In the genomic region with DNA sequence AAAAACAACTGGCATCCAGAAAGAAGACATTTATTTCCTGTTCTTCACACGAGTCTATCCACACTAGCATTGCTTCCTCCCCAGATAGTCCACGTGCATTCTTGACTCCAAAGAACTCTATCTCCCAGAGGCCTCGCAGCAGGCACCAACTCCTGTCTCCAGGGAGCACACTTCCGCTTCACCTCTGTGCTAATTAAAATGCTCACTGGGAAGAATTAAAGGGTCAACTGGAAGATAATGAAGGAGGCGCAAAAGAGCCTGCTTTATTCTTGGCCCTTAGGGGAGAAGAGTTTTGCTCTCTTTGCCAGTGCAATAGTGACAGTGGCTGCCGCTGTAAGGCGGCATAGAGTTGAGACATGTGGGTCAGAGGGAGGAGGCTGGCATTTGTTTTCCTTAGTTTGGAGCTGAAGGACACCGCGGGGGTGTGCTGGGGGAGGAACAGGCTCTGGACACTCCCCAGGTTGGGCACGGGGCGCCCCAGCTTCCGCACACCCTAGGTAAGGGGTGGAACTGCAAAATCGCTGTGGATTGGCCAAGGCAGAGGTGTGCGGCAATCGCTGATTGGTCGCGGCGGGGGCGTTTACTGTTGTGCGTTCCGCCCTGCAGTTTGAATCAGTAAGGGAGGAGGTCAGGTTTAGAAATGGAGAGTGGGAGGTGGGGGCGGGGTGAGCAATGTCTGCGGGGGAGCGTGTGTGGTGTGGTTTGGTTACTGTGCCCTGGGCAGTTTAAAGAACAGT, we compare ENCODE assay signal across 8 mouse cellular contexts. TPM values are rescaled to one million over a fixed set of nuclear protein-coding genes. Genes with fewer than 3 reads are reported as not detected.
A peak's percentile ranks its signal among the peaks of the same experiment; 100 is the strongest.
DNase-seq lines count a peak whose midpoint lies in the region; ATAC-seq and TF ChIP-seq lines count a peak whose summit lies in the region.

No protein-coding gene starts in this region.

- DNase-seq in MEL (ENCODE audit: low read depth, low spot score), result peak; percentile 98
- peak; percentile 90 to 96 for DNase-seq in cerebellum, adult 18-20 months
- peak; percentile 90 for DNase-seq in heart, postnatal 14 days
- DNase-seq in layer of hippocampus, adult 11-12 months (ENCODE audit: low spot score), result peak; percentile 90
- peak; percentile 96 for DNase-seq in liver, postnatal 0 days

- H3K9me3 ChIP-seq in MEL (replicated peaks; ENCODE audit: insufficient read depth, low read length), result no peaks in the 10 kb centered on the region
- H3K9me3 ChIP-seq in forebrain, embryonic 15.5 days, result no peaks in the 10 kb centered on the region
- H3K9me3 ChIP-seq in liver, postnatal 0 days (ENCODE audit: low read length), result no peaks in the 10 kb centered on the region
- H3K9me3 ChIP-seq in neural tube, embryonic 13.5 days, result no peaks in the 10 kb centered on the region

- TF ChIP-seq RAD21 in MEL (IDR thresholded peaks at IDR 0.05; ENCODE audit: low read depth, low read length), result no peak

- H3K27me3 ChIP-seq in MEL (ENCODE audit: control insufficient read depth in 1 of 2, insufficient read depth in 2 of 2, low read length in 2 of 2), result no peaks in the 10 kb centered on the region
- no peaks in the 10 kb centered on the region for H3K27me3 ChIP-seq in forebrain, embryonic 15.5 days
- no peaks in the 10 kb centered on the region for H3K27me3 ChIP-seq in liver, postnatal 0 days (ENCODE audit: insufficient read depth, low read length)
- no peaks in the 10 kb centered on the region; the same call in 1 of the 2 replicates for H3K27me3 ChIP-seq in neural tube, embryonic 13.5 days
- no peaks in the 10 kb centered on the region for H3K27me3 ChIP-seq in testis, adult 2 months (ENCODE audit: control insufficient read depth, insufficient read depth, low read length)

- ATAC-seq in forebrain, embryonic 15.5 days (replicated peaks), result peak; percentile 95
- peak; percentile 95 for ATAC-seq in liver, postnatal 0 days
- ATAC-seq in neural tube, embryonic 13.5 days (ENCODE audit: low read depth), result peak; percentile 92

- under 1% methylated on average over 24 of the region's 24 CpGs for WGBS in forebrain, embryonic 15.5 days
- WGBS in liver, postnatal 0 days (ENCODE audit: insufficient replicate concordance), result under 1% methylated on average over 24 of the region's 24 CpGs
- WGBS in neural tube, embryonic 13.5 days, result 2% methylated on average over 24 of the region's 24 CpGs

- H3K9ac ChIP-seq in MEL (ENCODE audit: control insufficient read depth, low read depth, low read length, poor library complexity, severe bottlenecking), result peak overlapping the region; percentile 64
- peak overlapping the region; percentile 42 for H3K9ac ChIP-seq in forebrain, embryonic 15.5 days (replicated peaks)
- H3K9ac ChIP-seq in liver, postnatal 0 days (replicated peaks), result peak overlapping the region; percentile 66
- H3K9ac ChIP-seq in neural tube, embryonic 13.5 days, result peak overlapping the region; percentile 62

- H3K36me3 ChIP-seq in MEL (ENCODE audit: control insufficient read depth in 1 of 2, insufficient read depth in 2 of 2, low read length in 2 of 2), result peaks cover 0 to 14% of the 10 kb centered on the region in 2 experiments; a peak in 2 of 4 replicates
- H3K36me3 ChIP-seq in forebrain, embryonic 15.5 days, result no peaks in the 10 kb centered on the region
- H3K36me3 ChIP-seq in liver, postnatal 0 days (replicated peaks; ENCODE audit: insufficient read depth, low read length), result no peaks in the 10 kb centered on the region
- H3K36me3 ChIP-seq in neural tube, embryonic 13.5 days, result no peaks in the 10 kb centered on the region
- no peaks in the 10 kb centered on the region for H3K36me3 ChIP-seq in testis, adult 2 months (ENCODE audit: control insufficient read depth, insufficient read depth, low read length)

- H3K27ac ChIP-seq in MEL (ENCODE audit: control insufficient read depth, low read depth, low read length), result peak overlapping the region; percentile 90
- peak overlapping the region; percentile 56 for H3K27ac ChIP-seq in forebrain, embryonic 15.5 days (replicated peaks)
- H3K27ac ChIP-seq in liver, postnatal 0 days (ENCODE audit: low read depth), result peak overlapping the region; percentile 95
- peak overlapping the region; percentile 69 for H3K27ac ChIP-seq in neural tube, embryonic 13.5 days (replicated peaks)
- H3K27ac ChIP-seq in testis, adult 2 months (ENCODE audit: control insufficient read depth, insufficient read depth, low read depth, low read length), result peak overlapping the region; percentile 87

- intact Hi-C loops in heart, postnatal 14 days (cut with DNase I), result no loop called here

- no peak for TF ChIP-seq CTCF in MEL (IDR thresholded peaks at IDR 0.05 in 2 of 3, conservative IDR thresholded peaks at IDR 0.05 in 1 of 3; ENCODE audit: control insufficient read depth in 1 of 3, insufficient read depth in 1 of 3, low read depth in 2 of 3, low read length in 3 of 3, poor library complexity in 1 of 3, severe bottlenecking in 1 of 3)
- TF ChIP-seq CTCF in liver, postnatal 0 days (IDR thresholded peaks at IDR 0.05; ENCODE audit: low read depth), result no peak; the same call in 1 of the 2 replicates
- no peak for TF ChIP-seq CTCF in testis, adult 2 months (IDR thresholded peaks at IDR 0.05; ENCODE audit: control insufficient read depth, insufficient read depth, insufficient replicate concordance, low read depth, low read length)

- peak overlapping the region; percentile 44 to 52 for H3K4me3 ChIP-seq in MEL (ENCODE audit: control insufficient read depth in 1 of 2, insufficient read depth in 1 of 2, low read depth in 2 of 2, low read length in 2 of 2)
- peak overlapping the region; percentile 48 for H3K4me3 ChIP-seq in forebrain, embryonic 15.5 days
- peak overlapping the region; percentile 46 for H3K4me3 ChIP-seq in liver, postnatal 0 days (ENCODE audit: low read depth, low read length)
- peak overlapping the region; percentile 44 for H3K4me3 ChIP-seq in neural tube, embryonic 13.5 days
- H3K4me3 ChIP-seq in testis, adult 2 months (ENCODE audit: control insufficient read depth, low read depth, low read length), result no peak overlapping the region

- TF ChIP-seq POLR2A in MEL (IDR thresholded peaks at IDR 0.05; ENCODE audit: control insufficient read depth in 1 of 2, insufficient read depth in 1 of 2, low read depth in 1 of 2, low read length in 2 of 2, poor library complexity in 1 of 2), result peak in 1 of 2 experiments; percentile 8; a peak in 2 of 4 replicates
- TF ChIP-seq POLR2A in testis, adult 2 months (IDR thresholded peaks at IDR 0.05; ENCODE audit: control insufficient read depth, low read depth, low read length), result no peak

- peaks cover 10% of the 10 kb centered on the region for H3K79me2 ChIP-seq in MEL (ENCODE audit: control insufficient read depth, insufficient read depth, low read length, poor library complexity)

- H3K4me1 ChIP-seq in MEL (ENCODE audit: control insufficient read depth in 1 of 2, insufficient read depth in 2 of 2, low read length in 2 of 2), result peaks cover 8 to 24% of the 10 kb centered on the region in 2 experiments
- peaks cover 32% of the 10 kb centered on the region for H3K4me1 ChIP-seq in forebrain, embryonic 15.5 days
- peaks cover 53% of the 10 kb centered on the region for H3K4me1 ChIP-seq in liver, postnatal 0 days (ENCODE audit: insufficient read depth)
- peaks cover 35% of the 10 kb centered on the region for H3K4me1 ChIP-seq in neural tube, embryonic 13.5 days (replicated peaks)
- peaks cover 15% of the 10 kb centered on the region for H3K4me1 ChIP-seq in testis, adult 2 months (ENCODE audit: control insufficient read depth, insufficient read depth, low read length)

- H3K4me2 ChIP-seq in forebrain, embryonic 15.5 days (replicated peaks), result peak overlapping the region; percentile 76
- peak overlapping the region; percentile 81 for H3K4me2 ChIP-seq in liver, postnatal 0 days (ENCODE audit: low read depth, low read length)
- peak overlapping the region; percentile 75 for H3K4me2 ChIP-seq in neural tube, embryonic 13.5 days

- 0 out of 4 replicates have a peak, but pooled peaks of 1 of the 2 experiments have one; percentile 6 for TF ChIP-seq EP300 in MEL (IDR thresholded peaks at IDR 0.05; ENCODE audit: low read depth in 1 of 2, low read length in 2 of 2)
- TF ChIP-seq EP300 in liver, postnatal 0 days (IDR thresholded peaks at IDR 0.05; ENCODE audit: low read depth), result peak; percentile 90

RNA-seq across cellular contexts. Expression of gene Bcat2, which starts 2.0 kb away (rescaled TPM):
- 47.4 and 49.4 TPM in 2 replicates for total RNA-seq in MEL (2012; rRNA removed)
- 100 to 1,000 TPM in 1 of 2 experiments, not detected in 1; 140 TPM for polyA plus RNA-seq in MEL (2012; ENCODE audit: insufficient read depth in 1 of 2, insufficient read length in 2 of 2, low read depth in 1 of 2, low replicate concordance in 2 of 2, missing spikeins in 1 of 2)
- 21.6 and 23.3 TPM in 2 replicates for polyA plus RNA-seq in forebrain, embryonic 15.5 days (2015; fragmentation: Nextera tagmentation; extraction: Ambion mirVana)
- 10 to 100 TPM; 85.5 to 94.6 TPM for total RNA-seq in heart, postnatal 14 days (2021)
- 32.3 and 38.9 TPM in 2 replicates for polyA plus RNA-seq in liver, postnatal 0 days (2015; fragmentation: Nextera tagmentation; extraction: Ambion mirVana)
- polyA plus RNA-seq in neural tube, embryonic 13.5 days (2015; fragmentation: Nextera tagmentation; extraction: Ambion mirVana), result 24.0 and 24.1 TPM in 2 replicates
- 39.9 and 44.3 TPM in 2 replicates for polyA plus RNA-seq in testis, adult 2 months (2012; rRNA removed)

RNA-seq across cellular contexts. Expression of gene Hsd17b14, which starts 13.3 kb away (rescaled TPM):
- total RNA-seq in MEL (2012; rRNA removed), result 1.8 and 2.0 TPM in 2 replicates
- polyA plus RNA-seq in MEL (2012; ENCODE audit: insufficient read depth in 1 of 2, insufficient read length in 2 of 2, low read depth in 1 of 2, low replicate concordance in 2 of 2, missing spikeins in 1 of 2), result 1 to 10 TPM in 1 of 2 experiments, not detected in 1; 9.3 TPM
- not detected in 2 replicates for polyA plus RNA-seq in forebrain, embryonic 15.5 days (2015; fragmentation: Nextera tagmentation; extraction: Ambion mirVana)
- under 1 TPM; 0.19 to 0.39 TPM for total RNA-seq in heart, postnatal 14 days (2021)
- 0.24 and 0.62 TPM in 2 replicates for polyA plus RNA-seq in liver, postnatal 0 days (2015; fragmentation: Nextera tagmentation; extraction: Ambion mirVana)
- polyA plus RNA-seq in neural tube, embryonic 13.5 days (2015; fragmentation: Nextera tagmentation; extraction: Ambion mirVana), result 0.52 and 1.7 TPM in 2 replicates
- 0.37 and 0.45 TPM in 2 replicates for polyA plus RNA-seq in testis, adult 2 months (2012; rRNA removed)

RNA-seq across cellular contexts. Expression of gene Plekha4, which starts 41.8 kb away (rescaled TPM):
- total RNA-seq in MEL (2012; rRNA removed), result 0.12 and 0.36 TPM in 2 replicates
- under 1 TPM in 1 of 2 experiments, not detected in 1; 0.65 TPM for polyA plus RNA-seq in MEL (2012; ENCODE audit: insufficient read depth in 1 of 2, insufficient read length in 2 of 2, low read depth in 1 of 2, low replicate concordance in 2 of 2, missing spikeins in 1 of 2)
- 0.72 and 0.92 TPM in 2 replicates for polyA plus RNA-seq in forebrain, embryonic 15.5 days (2015; fragmentation: Nextera tagmentation; extraction: Ambion mirVana)
- total RNA-seq in heart, postnatal 14 days (2021), result 1 to 10 TPM; 1.9 to 2.1 TPM
- 0.51 and 0.91 TPM in 2 replicates for polyA plus RNA-seq in liver, postnatal 0 days (2015; fragmentation: Nextera tagmentation; extraction: Ambion mirVana)
- 4.1 and 7.9 TPM in 2 replicates for polyA plus RNA-seq in neural tube, embryonic 13.5 days (2015; fragmentation: Nextera tagmentation; extraction: Ambion mirVana)
- 12.6 and 12.9 TPM in 2 replicates for polyA plus RNA-seq in testis, adult 2 months (2012; rRNA removed)

RNA-seq across cellular contexts. Expression of gene Ppp1r15a, which starts 41.9 kb away (rescaled TPM):
- total RNA-seq in MEL (2012; rRNA removed), result 27.0 and 27.2 TPM in 2 replicates
- polyA plus RNA-seq in MEL (2012; ENCODE audit: insufficient read depth in 1 of 2, insufficient read length in 2 of 2, low read depth in 1 of 2, low replicate concordance in 2 of 2, missing spikeins in 1 of 2), result 10 to 100 TPM in 1 of 2 experiments, not detected in 1; 78.0 TPM
- 15.4 and 15.6 TPM in 2 replicates for polyA plus RNA-seq in forebrain, embryonic 15.5 days (2015; fragmentation: Nextera tagmentation; extraction: Ambion mirVana)
- total RNA-seq in heart, postnatal 14 days (2021), result 10 to 100 TPM; 21.7 to 32.8 TPM
- 104 and 113 TPM in 2 replicates for polyA plus RNA-seq in liver, postnatal 0 days (2015; fragmentation: Nextera tagmentation; extraction: Ambion mirVana)
- polyA plus RNA-seq in neural tube, embryonic 13.5 days (2015; fragmentation: Nextera tagmentation; extraction: Ambion mirVana), result 17.2 and 20.9 TPM in 2 replicates
- polyA plus RNA-seq in testis, adult 2 months (2012; rRNA removed), result 5.9 and 8.5 TPM in 2 replicates

RNA-seq across cellular contexts. Expression of gene Fgf21, which starts 47.3 kb away (rescaled TPM):
- not detected in 2 replicates for total RNA-seq in MEL (2012; rRNA removed)
- polyA plus RNA-seq in MEL (2012; ENCODE audit: insufficient read depth in 1 of 2, insufficient read length in 2 of 2, low read depth in 1 of 2, low replicate concordance in 2 of 2, missing spikeins in 1 of 2), result not detected
- polyA plus RNA-seq in forebrain, embryonic 15.5 days (2015; fragmentation: Nextera tagmentation; extraction: Ambion mirVana), result not detected in 2 replicates
- total RNA-seq in heart, postnatal 14 days (2021), result not detected
- polyA plus RNA-seq in liver, postnatal 0 days (2015; fragmentation: Nextera tagmentation; extraction: Ambion mirVana), result 7.6 and 7.8 TPM in 2 replicates
- polyA plus RNA-seq in neural tube, embryonic 13.5 days (2015; fragmentation: Nextera tagmentation; extraction: Ambion mirVana), result not detected in 2 replicates
- 3.6 and 3.7 TPM in 2 replicates for polyA plus RNA-seq in testis, adult 2 months (2012; rRNA removed)
